9 mouse cellular contexts compared by ENCODE assay signal in the genomic region with DNA sequence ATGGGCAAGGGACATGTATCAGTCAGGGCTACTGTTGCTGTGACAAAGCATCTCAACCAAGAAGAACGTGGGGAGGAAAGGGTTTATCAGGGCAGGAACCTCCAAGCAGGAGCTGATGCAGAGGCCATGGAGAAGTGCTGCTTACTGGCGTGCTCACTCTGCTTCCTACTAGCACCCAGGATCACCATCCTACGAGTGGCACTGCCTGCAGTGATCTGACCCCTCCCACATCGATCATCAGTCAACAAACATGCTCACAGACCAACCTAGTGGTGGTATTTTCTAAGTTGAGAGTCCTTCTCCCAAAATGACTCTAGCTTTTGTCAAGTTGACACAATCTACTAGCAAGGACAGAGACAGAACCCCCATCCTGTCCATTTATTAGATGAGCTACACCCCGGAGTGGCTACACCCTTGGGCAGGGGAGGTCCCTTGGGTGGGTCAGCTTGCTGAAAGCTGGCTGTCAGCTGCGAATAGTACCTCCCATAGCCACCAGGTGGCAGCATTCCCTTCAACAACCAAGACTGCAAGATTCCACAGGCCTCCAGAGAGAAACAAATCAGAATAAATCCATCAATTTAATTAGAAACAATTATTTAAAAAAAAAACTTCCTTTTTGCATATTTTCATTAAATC.
DNase-seq lines count a peak whose midpoint lies in the region; TF ChIP-seq lines count a peak whose summit lies in the region.
"Had no signal": no experiment of that assay in that cellular context is flagged by ENCODE, and none has a peak within 500 bp of the region (broad histone marks: within the 10 kb centered on the region; RNA-seq: fewer than 3 reads in every experiment).

No protein-coding gene starts in this region.

- H3K27ac ChIP-seq in ES-Bruce4 (ENCODE audit: insufficient read depth, low read length): no peak overlapping the region
- no peak overlapping the region for H3K27ac ChIP-seq in forebrain, embryonic 10.5 days

- no peaks in the 10 kb centered on the region for H3K27me3 ChIP-seq in ES-Bruce4 (ENCODE audit: control insufficient read depth, insufficient read depth, low read length, poor library complexity, severe bottlenecking)
- H3K27me3 ChIP-seq in forebrain, embryonic 10.5 days (ENCODE audit: poor library complexity, severe bottlenecking): 0 out of 2 replicates have a peak, but pooled peaks cover 9% of the 10 kb centered on the region
- H3K27me3 ChIP-seq: heart, embryonic 13.5 days had no signal

- no peak overlapping the region for H3K9ac ChIP-seq in ES-Bruce4 (ENCODE audit: low read depth, poor library complexity, severe bottlenecking)

- no peak for TF ChIP-seq POLR2A in ES-Bruce4 (IDR thresholded peaks at IDR 0.05; ENCODE audit: insufficient read depth, low read length)
- TF ChIP-seq POLR2A in lung, adult 2 months (IDR thresholded peaks at IDR 0.05; ENCODE audit: borderline replicate concordance, extremely low read depth, low read depth, low read length): no peak

- intact Hi-C loops in heart, postnatal 10 days (cut with DNase I): loop anchor here (5.0 to 10.0 kb wide), 2 partner anchors 80 to 657 kb away; no protein-coding TSS in a partner anchor

- H3K4me3 ChIP-seq in ES-Bruce4 (ENCODE audit: low read depth, low read length): no peak overlapping the region
- no peak overlapping the region for H3K4me3 ChIP-seq in forebrain, embryonic 10.5 days
- H3K4me3 ChIP-seq in lung, adult 2 months (replicated peaks; ENCODE audit: extremely low read depth, low read depth, low read length): no peak overlapping the region

- no peak for TF ChIP-seq EP300 in ES-Bruce4 (IDR thresholded peaks at IDR 0.05; ENCODE audit: insufficient read depth, low read depth, low read length)

- peak; percentile 34 for DNase-seq in c-Kit-negative CD71-positive TER-119-positive erythroid progenitor cells, embryonic 14.5 days (ENCODE audit: low read depth, low spot score)
- DNase-seq in forebrain, embryonic 10.5 days (ENCODE audit: extremely low spot score, low spot score): peak; percentile 74
- DNase-seq in heart, postnatal 10 days: peak; percentile 68 to 84
- DNase-seq in kidney, postnatal 25 days: peak; percentile 70 to 82
- DNase-seq in lung, adult 2 months: peak; percentile 72
- DNase-seq in ovary, adult 18-20 months (ENCODE audit: low spot score): peak; percentile 12
- DNase-seq in thymus, postnatal 14 days: peak; percentile 49

- H3K9me3 ChIP-seq in ES-Bruce4 (replicated peaks; ENCODE audit: control insufficient read depth, insufficient read depth, low read length, poor library complexity, severe bottlenecking): no peaks in the 10 kb centered on the region
- no peaks in the 10 kb centered on the region for H3K9me3 ChIP-seq in forebrain, embryonic 10.5 days
- H3K9me3 ChIP-seq: heart, embryonic 13.5 days had no signal

- no peaks in the 10 kb centered on the region for H3K36me3 ChIP-seq in ES-Bruce4 (ENCODE audit: control insufficient read depth, insufficient read depth, low read length, poor library complexity, severe bottlenecking)
- no peaks in the 10 kb centered on the region for H3K36me3 ChIP-seq in forebrain, embryonic 10.5 days (replicated peaks)
- H3K36me3 ChIP-seq: heart, embryonic 13.5 days had no signal

- WGBS in forebrain, embryonic 10.5 days: 44% methylated on average over 6 of the region's 6 CpGs
- 37% methylated on average over 6 of the region's 6 CpGs for WGBS in lung, adult 2 months

- peak; percentile 72 for TF ChIP-seq CTCF in ES-Bruce4 (IDR thresholded peaks at IDR 0.05; ENCODE audit: low read depth, low read length)
- peak; percentile 83 for TF ChIP-seq CTCF in lung, adult 2 months (IDR thresholded peaks at IDR 0.05; ENCODE audit: insufficient read depth, low read length)

- H3K4me1 ChIP-seq in ES-Bruce4 (ENCODE audit: control insufficient read depth, insufficient read depth, low read length): no peaks in the 10 kb centered on the region
- peaks cover 6% of the 10 kb centered on the region for H3K4me1 ChIP-seq in forebrain, embryonic 10.5 days
- H3K4me1 ChIP-seq in lung, adult 2 months (ENCODE audit: control insufficient read depth, insufficient read depth, low read length): peaks cover 7% of the 10 kb centered on the region; the same call in 1 of the 2 replicates

Comparison
In these comparisons a context has a peak if more than half of its experiments do, and no peak if none do; other contexts are left out.
1. DNase-seq: peak in every context shown above with its lines; median percentile 76 in heart, postnatal 10 days; 76 in kidney, postnatal 25 days; 74 in forebrain, embryonic 10.5 days; 72 in lung, adult 2 months; 49 in thymus, postnatal 14 days; 34 in c-Kit-negative CD71-positive TER-119-positive erythroid progenitor cells, embryonic 14.5 days; 12 in ovary, adult 18-20 months.